Mouse (Mus musculus) urinary bladder, adult 18-20 months (tissue): Measurements from ENCODE around the gene Csf3.
"Not testable (repeated sequence)": the region's sequence is repeated elsewhere in the genome, so short reads cannot be mapped to it uniquely, and the experiment has no call there.

Experiments
- DNase-seq, 2 experiments: peaks; one replicate each; pipeline ENCODE4 v3.0.0; 2022; ENCODE audit warnings: low spot score in 2 of 2, mixed read lengths in 2 of 2

The Csf3 gene

GRCm38 (mm10) chr11:98701213-98701670, at the start of gene Csf3:
Gene Csf3, plus strand, starts transcription at chr11:98701263.
- no peak for DNase-seq

GRCm38 (mm10) chr11:98655076-98655475, 46.0 kb upstream of the Csf3 start:
- peak in 1 of 2 experiments; percentile 21 for DNase-seq

DNA sequence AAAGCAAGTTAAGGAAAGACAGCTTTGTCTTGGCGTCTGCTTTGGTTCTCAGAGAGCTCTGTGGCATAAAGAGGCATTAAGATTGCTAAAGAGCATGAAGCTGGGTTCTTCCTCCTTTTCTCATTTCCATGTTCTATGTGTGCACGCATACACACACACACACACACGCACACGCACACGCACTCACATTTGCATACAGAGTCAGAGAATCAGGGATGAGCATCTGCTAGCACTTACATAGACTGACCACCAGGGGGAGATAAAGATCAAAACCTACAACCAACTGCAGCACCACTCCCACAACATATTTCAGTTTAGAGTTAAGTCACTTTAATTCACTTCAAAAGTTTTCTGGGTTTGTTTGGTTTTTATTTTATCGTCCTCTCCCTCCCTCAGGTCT, 40.5 kb upstream of the Csf3 start:
- no peak for DNase-seq

DNA sequence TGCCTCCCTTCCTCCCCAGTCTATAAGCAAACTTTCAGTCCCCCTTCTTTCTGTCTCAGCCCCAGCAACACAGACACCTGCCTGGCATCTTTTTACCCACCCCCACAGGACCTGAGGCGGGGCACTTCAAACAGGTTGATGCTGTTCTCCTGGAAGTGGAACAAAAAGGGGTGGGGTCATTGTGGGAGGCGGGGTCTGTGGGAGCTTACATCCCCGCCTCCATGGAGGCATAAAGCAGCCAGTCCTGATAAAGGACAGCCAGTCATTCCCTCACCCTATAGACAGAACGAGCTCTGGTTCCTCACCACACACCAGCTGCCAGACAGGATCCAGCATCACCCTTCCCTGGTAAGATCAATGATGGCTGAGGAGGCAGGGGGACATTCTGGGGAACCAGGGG, 37.0 kb upstream of the Csf3 start, which contains the start of gene Gsdma:
Gene Gsdma (plus strand): TSS at position 261 of the 400 bp plus-strand sequence.
- DNase-seq = no peak

DNA sequence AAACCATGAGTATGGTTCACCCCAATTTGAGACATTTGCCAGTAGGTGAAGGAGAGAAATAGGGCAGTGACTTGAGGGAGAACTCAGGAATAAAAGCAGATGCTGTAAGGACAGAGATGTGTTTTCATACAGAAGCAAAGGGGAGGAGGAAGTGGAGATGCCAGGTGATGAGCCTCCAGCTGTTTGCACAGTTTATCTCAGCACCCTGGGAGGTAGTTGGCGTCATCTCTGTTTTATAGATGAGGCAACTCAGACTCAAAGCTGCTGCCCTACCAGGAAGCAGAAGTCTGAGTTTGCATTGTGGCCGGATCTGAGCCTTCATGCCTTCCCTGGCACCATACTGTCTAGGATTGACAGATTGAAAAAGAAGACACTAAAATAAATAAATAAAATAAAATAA, 32.1 kb upstream of the Csf3 start:
- DNase-seq = no peak

DNA sequence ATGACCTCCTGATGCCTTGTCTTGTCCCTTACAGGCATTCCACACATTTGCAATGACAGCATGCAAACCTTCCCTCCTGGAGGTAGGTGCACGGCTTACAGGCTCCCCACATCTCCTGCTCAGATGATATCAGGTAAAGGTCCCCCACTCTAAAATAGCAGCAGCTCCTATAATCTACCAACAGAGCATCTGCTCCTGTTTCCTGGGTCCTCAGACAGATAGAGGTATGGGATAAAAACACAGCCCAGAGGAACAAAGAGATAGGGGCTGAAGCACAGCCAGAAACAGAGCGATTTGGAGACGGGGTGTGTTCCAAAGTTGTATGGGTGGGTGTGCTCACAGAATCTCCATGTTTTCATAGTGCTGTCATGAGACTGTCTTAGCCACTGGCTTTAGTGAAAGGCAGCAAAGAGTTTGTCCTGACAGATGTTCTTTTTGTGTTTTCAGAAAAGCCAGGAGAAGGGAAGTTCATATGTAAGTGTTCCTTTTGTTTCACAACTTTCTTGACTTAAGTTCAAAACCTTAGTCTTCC, 29.7 kb upstream of the Csf3 start:
- no peak for DNase-seq

GRCm38 (mm10) chr11:98671857-98672256, 29.2 kb upstream of the Csf3 start:
- DNase-seq = peak in 1 of 2 experiments; percentile 49

- no peak for DNase-seq
Measured at GRCm38 (mm10) chr11:98672482-98672881, 28.6 kb upstream of the Csf3 start.

- not testable (repeated sequence) for DNase-seq
Measured at GRCm38 (mm10) chr11:98673136-98673535, 27.9 kb upstream of the Csf3 start.

DNA sequence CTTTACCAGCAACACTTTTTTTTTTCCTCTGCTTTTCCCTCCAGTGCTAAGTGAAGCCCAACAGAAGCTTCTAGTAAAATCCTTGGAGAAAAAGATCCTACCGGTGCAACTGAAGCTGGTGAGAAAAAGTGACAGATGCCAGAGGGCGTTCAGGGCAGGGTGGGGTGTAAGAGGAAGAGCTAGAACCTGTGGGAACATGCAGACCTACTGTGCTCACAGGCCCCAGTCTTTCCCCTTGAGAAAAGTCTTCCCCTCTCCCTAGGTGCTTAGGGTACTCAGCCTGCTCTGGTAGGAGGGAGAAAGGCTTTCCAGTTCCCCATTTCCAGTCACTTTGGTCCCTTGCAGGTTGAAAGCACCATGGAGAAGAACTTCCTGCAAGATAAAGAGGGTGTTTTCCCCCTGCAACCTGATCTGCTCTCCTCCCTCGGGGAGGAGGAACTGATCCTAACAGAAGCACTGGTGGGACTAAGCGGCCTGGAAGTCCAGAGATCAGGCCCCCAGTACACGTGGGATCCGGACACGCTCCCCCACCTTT, 25.2 kb upstream of the Csf3 start:
- DNase-seq = no peak

DNA sequence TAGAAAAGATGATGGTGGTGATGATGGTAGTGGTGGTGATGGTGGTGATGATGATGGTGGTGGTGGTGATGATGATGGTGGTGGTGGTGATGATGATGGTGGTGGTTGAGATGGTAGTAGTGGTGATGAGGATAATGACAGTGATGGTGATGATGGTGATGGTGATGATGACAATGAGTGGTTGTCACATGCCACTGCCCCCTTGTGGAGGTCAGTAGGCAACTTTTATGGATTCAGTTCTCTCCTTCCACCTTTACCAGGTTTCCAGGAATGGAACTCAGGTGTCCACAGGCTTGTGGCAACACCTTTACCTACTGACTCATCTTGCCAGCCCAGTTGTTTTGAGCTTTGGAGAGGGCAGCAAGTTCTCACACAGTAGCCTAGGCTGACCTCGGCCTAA, 21.0 kb upstream of the Csf3 start:
- no peak for DNase-seq

DNA sequence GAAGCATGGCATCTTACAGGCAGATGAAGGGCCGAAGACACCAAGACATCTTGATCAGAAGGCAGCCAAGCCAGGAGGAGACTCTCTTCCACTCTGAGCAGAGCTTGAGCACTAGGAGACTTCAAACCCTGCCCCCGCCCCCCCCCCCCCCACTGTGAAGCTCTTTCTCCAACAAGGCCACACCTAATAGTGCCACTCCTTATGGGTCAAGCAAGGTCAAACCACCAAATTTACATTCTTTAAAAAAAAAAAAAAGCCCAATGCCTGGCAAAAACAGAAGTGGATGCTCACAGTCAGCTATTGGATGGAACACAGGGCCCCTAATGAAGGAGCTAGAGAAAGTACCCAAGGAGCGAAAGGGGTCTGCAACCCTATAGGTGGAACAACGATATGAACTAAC, 20.5 kb upstream of the Csf3 start:
- DNase-seq = not testable (repeated sequence)

DNA sequence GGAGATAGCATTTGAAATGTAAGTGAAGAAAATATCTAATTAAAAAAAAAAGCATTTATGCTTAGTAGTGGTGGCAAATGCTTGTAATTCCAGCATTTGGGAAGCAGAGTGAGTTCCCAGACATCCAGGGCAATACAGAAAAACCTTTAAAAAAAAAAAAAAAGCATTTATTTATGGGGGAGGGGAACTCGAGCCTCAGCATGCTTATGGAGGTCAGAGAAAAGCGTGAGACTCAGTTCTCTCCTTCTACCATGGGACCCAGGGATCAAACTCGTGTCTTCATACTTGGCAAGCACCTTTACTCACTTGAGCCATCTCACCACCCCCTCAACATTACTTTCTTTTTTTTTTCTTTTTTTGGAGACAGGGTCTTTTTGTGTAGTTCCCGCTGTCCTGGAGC, 19.9 kb upstream of the Csf3 start:
- no peak for DNase-seq

GRCm38 (mm10) chr11:98681786-98682745, 19.0 kb upstream of the Csf3 start, which contains the start of gene Psmd3:
Gene Psmd3, plus strand, starts transcription at chr11:98682554.
- DNase-seq = peak; percentile 96 to 99

GRCm38 (mm10) chr11:98682811-98683210, 18.3 kb upstream of the Csf3 start:
- no peak for DNase-seq

GRCm38 (mm10) chr11:98685642-98686041, 15.4 kb upstream of the Csf3 start:
- no peak for DNase-seq

GRCm38 (mm10) chr11:98686976-98687375, 14.1 kb upstream of the Csf3 start:
- no peak for DNase-seq

DNA sequence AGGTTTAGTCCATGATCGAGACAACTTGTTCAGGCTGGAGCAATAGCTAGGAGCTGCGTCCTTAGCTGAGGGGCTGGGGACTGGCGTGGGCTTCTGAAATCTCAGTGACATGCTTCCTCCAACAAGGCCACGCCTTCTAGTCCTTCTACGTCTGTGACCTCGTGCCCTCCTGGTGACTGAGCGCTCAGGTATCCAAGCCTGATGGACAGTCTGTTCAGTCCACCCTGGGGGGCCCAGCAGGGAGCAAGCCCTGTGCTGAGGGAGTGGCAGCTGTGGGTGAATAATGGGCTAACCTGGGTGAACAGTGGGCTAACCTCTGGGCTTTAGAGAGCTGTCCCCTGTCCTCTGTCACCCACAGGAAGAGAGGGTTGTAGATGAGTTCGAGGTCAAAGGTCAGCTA, 13.1 kb upstream of the Csf3 start:
- DNase-seq = no peak

DNA sequence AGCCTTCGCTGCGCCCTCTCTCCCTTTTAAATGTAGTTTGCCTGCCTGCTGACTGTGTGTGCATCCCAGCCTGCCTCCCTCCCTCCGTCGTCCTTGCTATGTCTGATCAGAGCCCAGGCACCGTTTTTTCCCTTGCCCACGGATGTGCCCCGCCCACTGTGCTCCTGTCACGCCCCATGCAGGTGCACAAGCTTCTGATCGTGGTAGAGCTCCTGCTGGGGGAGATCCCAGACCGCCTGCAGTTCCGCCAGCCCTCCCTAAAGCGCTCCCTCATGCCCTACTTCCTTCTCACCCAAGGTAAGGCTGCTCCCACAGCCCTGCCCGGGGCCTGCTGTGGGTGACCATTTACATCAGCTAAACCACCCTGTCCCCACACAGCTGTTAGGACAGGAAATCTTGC, 7.9 kb upstream of the Csf3 start:
- no peak for DNase-seq

GRCm38 (mm10) chr11:98693746-98694145, 7.3 kb upstream of the Csf3 start:
- DNase-seq = no peak

- no peak for DNase-seq
Measured at GRCm38 (mm10) chr11:98694301-98694700, 6.8 kb upstream of the Csf3 start.

DNA sequence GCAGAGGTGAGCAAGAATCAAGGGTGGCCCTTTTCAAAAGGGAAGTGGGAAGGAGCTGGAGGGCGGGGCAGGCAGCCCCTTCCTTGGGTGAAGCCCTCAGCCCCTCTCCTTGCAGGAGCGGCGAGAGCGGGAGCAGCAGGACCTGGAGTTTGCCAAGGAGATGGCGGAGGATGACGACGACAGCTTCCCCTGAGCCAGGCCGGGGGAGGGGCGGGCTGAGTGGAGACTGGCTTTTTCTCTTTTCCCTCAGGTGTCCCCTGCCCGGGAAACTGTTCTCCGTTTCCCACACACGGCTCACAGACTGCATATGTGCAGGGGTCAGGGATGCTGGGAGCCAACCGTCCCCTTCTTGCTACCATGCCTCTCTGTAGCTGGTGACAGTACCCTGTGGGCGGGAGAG, 5.7 kb upstream of the Csf3 start:
- no peak for DNase-seq
